In genomic region chr11:71820847-71821246, GRCm38 (mm10) we compare ENCODE assay signal across 9 mouse cellular contexts.
DNase-seq lines count a peak whose midpoint lies in the region; ATAC-seq and TF ChIP-seq lines count a peak whose summit lies in the region.
"Had no signal": no experiment of that assay in that cellular context is flagged by ENCODE, and none has a peak within 500 bp of the region (broad histone marks: within the 10 kb centered on the region; RNA-seq: fewer than 3 reads in every experiment).

No protein-coding gene starts in this region.

- H3K4me1 ChIP-seq in lung, embryonic 16.5 days (replicated peaks; ENCODE audit: control insufficient read depth, insufficient read depth, low read length), result no peaks in the 10 kb centered on the region
- H3K4me1 ChIP-seq in forebrain, embryonic 10.5 days, result peaks cover 18% of the 10 kb centered on the region
- H3K4me1 ChIP-seq in stomach, embryonic 16.5 days (ENCODE audit: control insufficient read depth, insufficient read depth, low read length), result no peaks in the 10 kb centered on the region

- no peaks in the 10 kb centered on the region for H3K9me3 ChIP-seq in lung, embryonic 16.5 days (ENCODE audit: control insufficient read depth, low read length)
- no peaks in the 10 kb centered on the region for H3K9me3 ChIP-seq in forebrain, embryonic 10.5 days
- H3K9me3 ChIP-seq in stomach, embryonic 16.5 days (replicated peaks; ENCODE audit: control insufficient read depth, low read length), result no peaks in the 10 kb centered on the region

- H3K4me2 ChIP-seq in lung, embryonic 16.5 days (ENCODE audit: low read depth, low read length), result peak overlapping the region; percentile 25; the same call in 1 of the 2 replicates
- H3K4me2 ChIP-seq in stomach, embryonic 16.5 days (ENCODE audit: low read depth, low read length), result 0 out of 2 replicates have a peak overlapping the region, but pooled peaks have one; percentile 9
- H3K4me2 ChIP-seq: heart, embryonic 11.5 days had no signal

- intact Hi-C loops in left cerebral cortex, adult 2 months (cut with DNase I), result loop anchor here (5.0 kb wide), 1 partner anchor 116 kb away; no protein-coding TSS in a partner anchor

- TF ChIP-seq CTCF in left cerebral cortex, adult 2 months (IDR thresholded peaks at IDR 0.05), result no peak

- H3K27me3 ChIP-seq in lung, embryonic 16.5 days (ENCODE audit: control insufficient read depth, insufficient read depth, low read depth, low read length), result no peaks in the 10 kb centered on the region
- H3K27me3 ChIP-seq in forebrain, embryonic 10.5 days (ENCODE audit: poor library complexity, severe bottlenecking), result no peaks in the 10 kb centered on the region
- no peaks in the 10 kb centered on the region for H3K27me3 ChIP-seq in stomach, embryonic 16.5 days (ENCODE audit: control insufficient read depth, insufficient read depth, low read length)

- no peak overlapping the region for H3K9ac ChIP-seq in lung, embryonic 16.5 days (ENCODE audit: low read length)
- H3K9ac ChIP-seq in stomach, embryonic 16.5 days (ENCODE audit: low read length), result no peak overlapping the region

- no peak for DNase-seq in lung, adult 18-20 months
- DNase-seq in forebrain, embryonic 10.5 days (ENCODE audit: extremely low spot score, low spot score), result no peak
- DNase-seq in left cerebral cortex, adult 2 months (ENCODE audit: extremely low spot score in 1 of 2, low spot score in 2 of 2), result peak; percentile 30 to 46
- no peak for DNase-seq in heart, postnatal 4 days
- DNase-seq in adipocyte (ENCODE audit: low spot score), result no peak
- DNase-seq: retina, postnatal 1 day had no signal

- no peak overlapping the region for H3K27ac ChIP-seq in lung, embryonic 16.5 days (ENCODE audit: low read length)
- no peak overlapping the region for H3K27ac ChIP-seq in forebrain, embryonic 10.5 days
- H3K27ac ChIP-seq in left cerebral cortex, adult 2 months, result no peak overlapping the region
- H3K27ac ChIP-seq in stomach, embryonic 16.5 days (ENCODE audit: low read length), result no peak overlapping the region

- no peak overlapping the region for H3K4me3 ChIP-seq in lung, embryonic 16.5 days (ENCODE audit: low read length)
- peak overlapping the region; percentile 24; the same call in 1 of the 2 replicates for H3K4me3 ChIP-seq in forebrain, embryonic 10.5 days
- H3K4me3 ChIP-seq in left cerebral cortex, adult 2 months, result no peak overlapping the region
- H3K4me3 ChIP-seq in stomach, embryonic 16.5 days (replicated peaks; ENCODE audit: low read length), result no peak overlapping the region

- ATAC-seq in lung, embryonic 16.5 days (ENCODE audit: low read depth), result no peak
- ATAC-seq in stomach, embryonic 16.5 days (ENCODE audit: insufficient read depth, low FRiP score), result no peak

- WGBS in lung, embryonic 16.5 days, result 29% methylated on average over 10 of the region's 10 CpGs
- 54% methylated on average over 10 of the region's 10 CpGs for WGBS in forebrain, embryonic 10.5 days
- WGBS in stomach, embryonic 16.5 days, result 27% methylated on average over 10 of the region's 10 CpGs

- H3K36me3 ChIP-seq in lung, embryonic 16.5 days (ENCODE audit: control insufficient read depth, insufficient read depth, low read length), result no peaks in the 10 kb centered on the region
- no peaks in the 10 kb centered on the region for H3K36me3 ChIP-seq in forebrain, embryonic 10.5 days (replicated peaks)
- no peaks in the 10 kb centered on the region for H3K36me3 ChIP-seq in stomach, embryonic 16.5 days (ENCODE audit: control insufficient read depth, insufficient read depth, low read length)

Comparison
In these comparisons a context has a peak if more than half of its experiments do, and no peak if none do; other contexts are left out.
1. DNase-seq: peak in left cerebral cortex, adult 2 months (2 of 2); none in lung, adult 18-20 months (0 of 2), forebrain, embryonic 10.5 days (single experiment), heart, postnatal 4 days (single experiment) and adipocyte (single experiment).